Mouse (Mus musculus): ENCODE measurements around the gene Ctrb1. TPM values are rescaled to one million over a fixed set of nuclear protein-coding genes. Genes with fewer than 3 reads are reported as not detected.

Gene Ctrb1
- total and polyA plus RNA-seq, 2 experiments from 2014 or later, result 3.4 TPM; not detected in 1

- Histone ChIP-seq H3K27ac (ENCODE audit: low read depth) (peak overlapping the region; percentile 66), H3K4me3 (ENCODE audit: low read depth, low read length) (no peak overlapping the region), H3K36me3 (replicated peaks; ENCODE audit: control insufficient read depth, insufficient read depth, low read length) (peaks cover 10% of the 10 kb centered on the region), H3K9me3 (replicated peaks; ENCODE audit: control insufficient read depth, low read length) (no peaks in the 10 kb centered on the region), H3K27me3 (ENCODE audit: control insufficient read depth, insufficient read depth, low read length) (no peaks in the 10 kb centered on the region), H3K4me1 (ENCODE audit: control insufficient read depth, insufficient read depth) (peaks cover 63% of the 10 kb centered on the region), H3K4me2 (ENCODE audit: low read depth, low read length) (no peak overlapping the region), H3K9ac (replicated peaks; ENCODE audit: low read depth, low read length) (no peak overlapping the region)
- no peak for ATAC-seq (ENCODE audit: insufficient read depth, low read depth)
- TF ChIP-seq CTCF (IDR thresholded peaks at IDR 0.05; ENCODE audit: low read depth) (no peak), EP300 (IDR thresholded peaks at IDR 0.05; ENCODE audit: low read depth) (no peak)
- 70% methylated on average over 6 of the region's 6 CpGs for WGBS
- no peak for DNase-seq (ENCODE audit: low spot score)
These were observed 34.5 kb upstream of the Ctrb1 start for GRCm38 (mm10) chr8:111725341-111725740.

GRCm38 (mm10) chr8:111720115-111720544 is 29.3 kb upstream of the Ctrb1 start:
- H3K4me3 ChIP-seq (ENCODE audit: low read depth, low read length), result no peak overlapping the region
- no peaks in the 10 kb centered on the region for H3K27me3 ChIP-seq (ENCODE audit: control insufficient read depth, insufficient read depth, low read length)
- peaks cover 44% of the 10 kb centered on the region for H3K4me1 ChIP-seq (ENCODE audit: control insufficient read depth, insufficient read depth)
- H3K9ac ChIP-seq (replicated peaks; ENCODE audit: low read depth, low read length), result no peak overlapping the region
- peak overlapping the region; percentile 33; the same call in 1 of the 2 replicates for H3K27ac ChIP-seq (ENCODE audit: low read depth)
- no peak overlapping the region for H3K4me2 ChIP-seq (ENCODE audit: low read depth, low read length)
- peaks cover 30% of the 10 kb centered on the region for H3K36me3 ChIP-seq (replicated peaks; ENCODE audit: control insufficient read depth, insufficient read depth, low read length)
- 33% methylated on average over 4 of the region's 4 CpGs for WGBS
- no peaks in the 10 kb centered on the region for H3K9me3 ChIP-seq (replicated peaks; ENCODE audit: control insufficient read depth, low read length)
- no peak for TF ChIP-seq EP300 (IDR thresholded peaks at IDR 0.05; ENCODE audit: low read depth)
- no peak for TF ChIP-seq CTCF (IDR thresholded peaks at IDR 0.05; ENCODE audit: low read depth)
- ATAC-seq (ENCODE audit: insufficient read depth, low read depth), result no peak
- no peak for DNase-seq (ENCODE audit: low spot score)

DNA sequence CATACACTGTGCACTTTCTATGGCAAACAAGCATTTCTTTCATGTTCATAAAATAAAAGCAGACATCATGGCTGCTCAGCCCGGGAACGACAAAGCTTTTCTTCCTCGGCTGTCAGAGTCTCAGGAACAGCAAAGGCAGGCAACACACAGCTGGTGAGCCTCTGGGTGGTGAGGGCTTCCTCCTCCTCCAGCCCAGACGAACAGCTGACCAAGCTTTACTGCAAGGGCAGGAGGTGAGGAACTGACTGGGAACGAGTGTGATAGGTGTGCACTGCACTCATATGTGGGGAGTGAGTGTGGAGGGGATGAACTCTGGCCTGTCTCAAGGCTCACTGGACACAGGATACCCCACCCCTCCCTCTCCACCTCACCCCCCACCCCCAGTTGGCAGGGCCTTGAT is 28.1 kb upstream of the Ctrb1 start:
- Histone ChIP-seq H3K36me3 (replicated peaks; ENCODE audit: control insufficient read depth, insufficient read depth, low read length) (peaks cover 42% of the 10 kb centered on the region), H3K4me1 (ENCODE audit: control insufficient read depth, insufficient read depth) (peaks cover 33% of the 10 kb centered on the region), H3K27ac (ENCODE audit: low read depth) (peak overlapping the region; percentile 100; the same call in 1 of the 2 replicates), H3K4me2 (ENCODE audit: low read depth, low read length) (no peak overlapping the region), H3K4me3 (ENCODE audit: low read depth, low read length) (no peak overlapping the region), H3K9ac (replicated peaks; ENCODE audit: low read depth, low read length) (no peak overlapping the region), H3K27me3 (ENCODE audit: control insufficient read depth, insufficient read depth, low read length) (no peaks in the 10 kb centered on the region), H3K9me3 (replicated peaks; ENCODE audit: control insufficient read depth, low read length) (no peaks in the 10 kb centered on the region)
- TF ChIP-seq CTCF (IDR thresholded peaks at IDR 0.05; ENCODE audit: low read depth) (no peak), EP300 (IDR thresholded peaks at IDR 0.05; ENCODE audit: low read depth) (no peak)
- no peak for DNase-seq (ENCODE audit: low spot score)
- WGBS, result 43% methylated on average over 5 of the region's 5 CpGs
- no peak for ATAC-seq (ENCODE audit: insufficient read depth, low read depth)

DNA sequence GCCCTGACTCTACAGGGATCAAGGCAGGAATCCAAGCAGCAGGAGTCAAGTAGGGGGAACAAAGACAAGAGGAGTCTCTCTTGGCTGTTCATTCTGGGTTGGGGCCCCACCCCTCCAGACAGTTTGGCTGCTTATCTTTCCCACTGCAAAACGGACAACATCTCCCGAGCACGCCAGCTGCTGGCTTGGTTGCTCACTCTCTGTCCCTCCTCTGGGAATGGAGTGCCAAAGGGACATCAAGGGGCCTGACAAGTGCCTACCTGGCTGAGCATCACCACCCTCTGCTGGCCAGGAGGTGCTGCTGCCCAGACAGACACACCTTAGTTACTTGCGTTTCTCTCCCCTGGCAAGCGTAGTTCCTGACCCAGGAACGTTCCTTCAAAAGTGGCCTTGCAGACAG is 27.1 kb upstream of the Ctrb1 start:
- H3K4me2 ChIP-seq (ENCODE audit: low read depth, low read length), result peak overlapping the region; percentile 36; the same call in 1 of the 2 replicates
- H3K9ac ChIP-seq (replicated peaks; ENCODE audit: low read depth, low read length), result peak overlapping the region; percentile 68
- H3K9me3 ChIP-seq (replicated peaks; ENCODE audit: control insufficient read depth, low read length), result no peaks in the 10 kb centered on the region
- peaks cover 52% of the 10 kb centered on the region for H3K36me3 ChIP-seq (replicated peaks; ENCODE audit: control insufficient read depth, insufficient read depth, low read length)
- H3K27me3 ChIP-seq (ENCODE audit: control insufficient read depth, insufficient read depth, low read length), result no peaks in the 10 kb centered on the region
- H3K4me1 ChIP-seq (ENCODE audit: control insufficient read depth, insufficient read depth), result peaks cover 31% of the 10 kb centered on the region
- DNase-seq (ENCODE audit: low spot score), result no peak
- ATAC-seq (ENCODE audit: insufficient read depth, low read depth), result 0 out of 2 replicates have a peak, but pooled peaks have one; percentile 1
- H3K27ac ChIP-seq (ENCODE audit: low read depth), result peak overlapping the region; percentile 100
- H3K4me3 ChIP-seq (ENCODE audit: low read depth, low read length), result no peak overlapping the region
- 24% methylated on average over 6 of the region's 6 CpGs for WGBS
- TF ChIP-seq EP300 (IDR thresholded peaks at IDR 0.05; ENCODE audit: low read depth) (no peak), CTCF (IDR thresholded peaks at IDR 0.05; ENCODE audit: low read depth) (peak; percentile 48)

DNA sequence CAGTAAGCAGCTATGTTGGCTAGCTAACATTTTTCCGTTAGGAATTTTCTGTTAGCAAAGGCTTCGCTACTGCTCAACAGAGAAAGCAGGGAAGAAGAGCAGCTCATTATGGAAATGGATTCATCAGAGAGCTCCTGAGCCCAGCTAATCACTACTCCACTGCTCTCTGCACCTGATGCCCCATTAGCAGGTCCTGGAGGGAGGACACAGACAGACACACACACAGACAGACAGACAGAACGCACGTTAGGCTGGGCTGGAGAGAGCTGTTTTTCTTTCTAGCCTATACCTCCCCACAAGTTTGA is 26.6 kb upstream of the Ctrb1 start:
- no peak for TF ChIP-seq EP300 (IDR thresholded peaks at IDR 0.05; ENCODE audit: low read depth)
- no peak for TF ChIP-seq CTCF (IDR thresholded peaks at IDR 0.05; ENCODE audit: low read depth)
- DNase-seq (ENCODE audit: low spot score) (no peak), ATAC-seq (ENCODE audit: insufficient read depth, low read depth) (no peak)
- Histone ChIP-seq H3K27ac (ENCODE audit: low read depth) (peak overlapping the region; percentile 100), H3K36me3 (replicated peaks; ENCODE audit: control insufficient read depth, insufficient read depth, low read length) (peaks cover 56% of the 10 kb centered on the region), H3K4me1 (ENCODE audit: control insufficient read depth, insufficient read depth) (peaks cover 31% of the 10 kb centered on the region), H3K27me3 (ENCODE audit: control insufficient read depth, insufficient read depth, low read length) (no peaks in the 10 kb centered on the region), H3K9me3 (replicated peaks; ENCODE audit: control insufficient read depth, low read length) (no peaks in the 10 kb centered on the region), H3K4me3 (ENCODE audit: low read depth, low read length) (no peak overlapping the region), H3K9ac (replicated peaks; ENCODE audit: low read depth, low read length) (peak overlapping the region; percentile 68), H3K4me2 (ENCODE audit: low read depth, low read length) (peak overlapping the region; percentile 36)
- WGBS, result 20% methylated on average over 4 of the region's 4 CpGs

All from heart, postnatal 0 days (tissue).